ENCODE assay signal across 25 mouse cellular contexts in the genomic region with DNA sequence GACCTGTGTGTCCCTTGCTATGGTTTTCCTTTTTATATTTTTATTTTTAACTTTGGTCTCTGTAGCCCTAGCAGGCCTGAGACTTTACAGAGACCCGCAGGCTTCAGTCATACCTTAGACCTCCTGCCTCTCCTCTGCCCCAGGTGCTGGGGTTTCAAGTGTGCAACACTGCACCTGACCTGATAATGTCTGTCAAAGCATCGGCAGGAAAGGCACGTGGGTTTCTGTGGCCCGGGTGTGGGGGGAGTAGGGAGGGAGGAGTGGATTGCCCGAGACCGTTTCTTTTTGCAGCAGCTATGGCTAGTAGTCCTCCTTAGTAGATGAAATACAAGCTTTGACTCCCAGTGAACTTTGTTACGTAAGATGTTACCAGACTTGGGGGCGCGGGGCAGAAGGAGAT. TPM values are rescaled to one million over a fixed set of nuclear protein-coding genes. Genes with fewer than 3 reads are reported as not detected.
DNase-seq lines count a peak whose midpoint lies in the region; ATAC-seq and TF ChIP-seq lines count a peak whose summit lies in the region.
"Had no signal": no experiment of that assay in that cellular context is flagged by ENCODE, and none has a peak within 500 bp of the region (broad histone marks: within the 10 kb centered on the region; RNA-seq: fewer than 3 reads in every experiment).

No protein-coding gene starts in this region.

- TF ChIP-seq CTCF in kidney, adult 2 months (conservative IDR thresholded peaks at IDR 0.05; ENCODE audit: insufficient read depth, insufficient read length, low read depth, low read length), result no peak

- no peaks in the 10 kb centered on the region for H3K27me3 ChIP-seq in kidney, adult 2 months (replicated peaks; ENCODE audit: control insufficient read depth, insufficient read depth, low read length)
- no peaks in the 10 kb centered on the region for H3K27me3 ChIP-seq in kidney, embryonic 14.5 days (ENCODE audit: control insufficient read depth, insufficient read depth, low read length)
- H3K27me3 ChIP-seq: embryonic facial prominence, embryonic 12.5 days; heart, embryonic 15.5 days; hindbrain, embryonic 15.5 days; intestine, embryonic 15.5 days; limb, embryonic 15.5 days; liver, embryonic 15.5 days; lung, embryonic 15.5 days; megakaryocyte, embryonic 14.5 days; midbrain, embryonic 15.5 days; neural tube, embryonic 12.5 days had no signal

- H3K4me3 ChIP-seq in kidney, adult 2 months (ENCODE audit: insufficient read depth, low read depth, low read length), result no peak overlapping the region
- H3K4me3 ChIP-seq in kidney, embryonic 14.5 days (ENCODE audit: low read length), result no peak overlapping the region
- H3K4me3 ChIP-seq: embryonic facial prominence, embryonic 12.5 days; erythroblast, embryonic 14.5 days; heart, embryonic 15.5 days; hindbrain, embryonic 15.5 days; intestine, embryonic 15.5 days; limb, embryonic 15.5 days; liver, embryonic 15.5 days; lung, embryonic 15.5 days; megakaryocyte, embryonic 14.5 days; midbrain, embryonic 15.5 days; neural tube, embryonic 12.5 days had no signal

- peak; percentile 24 for DNase-seq in kidney, adult 2 months
- DNase-seq in B cell, adult 2 months, result peak; percentile 23 to 32
- DNase-seq in Muller cell, postnatal 12 days (ENCODE audit: inconsistent ontology term), result peak; percentile 31
- DNase-seq in thymus, postnatal 10 days (ENCODE audit: low spot score in 2 of 2), result peak; percentile 36 to 40
- no peak for DNase-seq in cerebellum, postnatal 25 days
- DNase-seq in adrenal gland, postnatal 36 days, result no peak
- DNase-seq: adrenal gland, postnatal 10 days; cerebellum, adult 9-10 months; gastrocnemius, postnatal 36 days; heart, postnatal 4 days; left cerebral cortex, postnatal 4 days; lung, postnatal 36 days had no signal

- no peak for TF ChIP-seq POLR2A in kidney, adult 2 months (IDR thresholded peaks at IDR 0.05; ENCODE audit: low read depth, low read length)

- no peak overlapping the region for H3K27ac ChIP-seq in kidney, adult 2 months (ENCODE audit: insufficient read depth, low read depth, low read length)
- H3K27ac ChIP-seq in kidney, embryonic 14.5 days (ENCODE audit: low read depth, low read length), result no peak overlapping the region
- H3K27ac ChIP-seq: embryonic facial prominence, embryonic 12.5 days; heart, embryonic 15.5 days; hindbrain, embryonic 15.5 days; intestine, embryonic 15.5 days; limb, embryonic 15.5 days; liver, embryonic 15.5 days; lung, embryonic 15.5 days; midbrain, embryonic 15.5 days; neural tube, embryonic 12.5 days had no signal

- H3K9me3 ChIP-seq in kidney, embryonic 14.5 days (ENCODE audit: control insufficient read depth, low read length), result no peaks in the 10 kb centered on the region; the same call in 1 of the 2 replicates
- H3K9me3 ChIP-seq: embryonic facial prominence, embryonic 12.5 days; heart, embryonic 15.5 days; hindbrain, embryonic 15.5 days; intestine, embryonic 15.5 days; limb, embryonic 15.5 days; liver, embryonic 15.5 days; lung, embryonic 15.5 days; megakaryocyte, embryonic 14.5 days; midbrain, embryonic 15.5 days; neural tube, embryonic 12.5 days had no signal

- no peaks in the 10 kb centered on the region for H3K36me3 ChIP-seq in kidney, adult 2 months (ENCODE audit: control insufficient read depth, insufficient read depth, low read length)
- no peaks in the 10 kb centered on the region for H3K36me3 ChIP-seq in kidney, embryonic 14.5 days (ENCODE audit: control insufficient read depth, insufficient read depth, low read length)
- H3K36me3 ChIP-seq: embryonic facial prominence, embryonic 12.5 days; heart, embryonic 15.5 days; hindbrain, embryonic 15.5 days; intestine, embryonic 15.5 days; limb, embryonic 15.5 days; liver, embryonic 15.5 days; lung, embryonic 15.5 days; midbrain, embryonic 15.5 days; neural tube, embryonic 12.5 days had no signal

- H3K4me2 ChIP-seq in kidney, embryonic 14.5 days (replicated peaks; ENCODE audit: low read depth, low read length), result no peak overlapping the region
- H3K4me2 ChIP-seq: embryonic facial prominence, embryonic 12.5 days; heart, embryonic 15.5 days; hindbrain, embryonic 15.5 days; intestine, embryonic 15.5 days; limb, embryonic 15.5 days; liver, embryonic 15.5 days; lung, embryonic 15.5 days; midbrain, embryonic 15.5 days; neural tube, embryonic 12.5 days had no signal

- no peak for ATAC-seq in kidney, embryonic 14.5 days (ENCODE audit: low FRiP score, low TSS enrichment)
- ATAC-seq: forebrain, embryonic 16.5 days; intestine, embryonic 15.5 days; midbrain, embryonic 15.5 days had no signal

- no peak overlapping the region for H3K9ac ChIP-seq in kidney, embryonic 14.5 days (ENCODE audit: low read depth, low read length)
- H3K9ac ChIP-seq: embryonic facial prominence, embryonic 12.5 days; heart, embryonic 15.5 days; hindbrain, embryonic 15.5 days; intestine, embryonic 15.5 days; limb, embryonic 15.5 days; liver, embryonic 15.5 days; lung, embryonic 15.5 days; midbrain, embryonic 15.5 days; neural tube, embryonic 12.5 days had no signal

- H3K4me1 ChIP-seq in kidney, adult 2 months (ENCODE audit: control insufficient read depth, insufficient read depth, low read length), result peaks cover 14% of the 10 kb centered on the region
- peaks cover 16% of the 10 kb centered on the region for H3K4me1 ChIP-seq in kidney, embryonic 14.5 days (ENCODE audit: control insufficient read depth, insufficient read depth, low read length)
- H3K4me1 ChIP-seq: lung, embryonic 15.5 days; midbrain, embryonic 15.5 days had no signal

- 42% methylated on average over 9 of the region's 9 CpGs for WGBS in kidney, adult 2 months
- WGBS in kidney, embryonic 14.5 days, result 37% methylated on average over 9 of the region's 9 CpGs

RNA-seq across cellular contexts. Expression of a gene that starts 15.8 kb away (rescaled TPM):
- polyA plus RNA-seq in kidney, adult 2 months (2012; rRNA removed), result 58.0 and 62.1 TPM in 2 replicates
- polyA plus RNA-seq in kidney, embryonic 14.5 days (2014; fragmentation: Nextera tagmentation; extraction: Ambion mirVana), result 72.4 and 136 TPM in 2 replicates
- 100 to 1,000 TPM; 103 to 122 TPM for total RNA-seq in adrenal gland, postnatal 36 days (2021)

RNA-seq across cellular contexts. Expression of a gene that starts 48.5 kb away (rescaled TPM):
- polyA plus RNA-seq in kidney, adult 2 months (2012; rRNA removed), result 0.09 and 0.24 TPM in 2 replicates
- polyA plus RNA-seq in kidney, embryonic 14.5 days (2014; fragmentation: Nextera tagmentation; extraction: Ambion mirVana), result 0.34 and 0.81 TPM in 2 replicates
- total RNA-seq in adrenal gland, postnatal 36 days (2021), result 1 to 10 TPM; 1.9 to 2.5 TPM

RNA-seq across cellular contexts. Expression of a gene that starts 54.0 kb away (rescaled TPM):
- polyA plus RNA-seq in kidney, adult 2 months (2012; rRNA removed), result 9.1 and 10.1 TPM in 2 replicates
- 54.7 and 55.0 TPM in 2 replicates for polyA plus RNA-seq in kidney, embryonic 14.5 days (2014; fragmentation: Nextera tagmentation; extraction: Ambion mirVana)
- 10 to 100 TPM; 19.4 to 19.6 TPM for total RNA-seq in adrenal gland, postnatal 36 days (2021)

Comparison
In these comparisons a context has a peak if more than half of its experiments do, and no peak if none do; other contexts are left out.
1. DNase-seq: peak in kidney, adult 2 months (single experiment), B cell, adult 2 months (2 of 2), Muller cell, postnatal 12 days (single experiment) and thymus, postnatal 10 days (2 of 2); none in cerebellum, postnatal 25 days (0 of 2) and adrenal gland, postnatal 36 days (0 of 2).